Mouse (Mus musculus) c-Kit-positive CD71-positive TER-119-positive erythroid progenitor cells, embryonic 14.5 days (primary cell): ENCODE measurements around the gene Psenen.

ENCODE experiments used
- DNase-seq: peaks from one replicate; pipeline ENCODE4 v3.0.0-alpha.2; 2013; ENCODE audit warnings: low spot score

Psenen gene

GRCm38 (mm10) chr7:30515003-30515760 is 48.2 kb downstream of the Psenen start:
- no peak for DNase-seq
